Mouse (Mus musculus) G1E (cell line): ENCODE results near the gene Ier3.

Experiments used
- CTCF ChIP-seq: IDR thresholded peaks from 2 replicates; pipeline ENCODE4 v1.5.1; 2012; ENCODE audit warnings: low read depth, low read length, inconsistent platforms, mixed read lengths
- GATA1 ChIP-seq: IDR thresholded peaks from 2 replicates; pipeline ENCODE4 v1.6.1; 2012; ENCODE audit warnings: borderline replicate concordance, low read length, inconsistent platforms, mixed read lengths
- POLR2AphosphoS5 ChIP-seq: IDR thresholded peaks from 2 replicates; pipeline ENCODE4 v1.6.1; 2012; ENCODE audit warnings: low read depth, low read length, inconsistent platforms; ENCODE audit not compliant: insufficient replicate concordance
- TAL1 ChIP-seq: conservative IDR thresholded peaks from 2 replicates; pipeline ENCODE4 v1.6.1; 2012; ENCODE audit warnings: low read depth, low read length, inconsistent platforms, mixed read lengths

DNA sequence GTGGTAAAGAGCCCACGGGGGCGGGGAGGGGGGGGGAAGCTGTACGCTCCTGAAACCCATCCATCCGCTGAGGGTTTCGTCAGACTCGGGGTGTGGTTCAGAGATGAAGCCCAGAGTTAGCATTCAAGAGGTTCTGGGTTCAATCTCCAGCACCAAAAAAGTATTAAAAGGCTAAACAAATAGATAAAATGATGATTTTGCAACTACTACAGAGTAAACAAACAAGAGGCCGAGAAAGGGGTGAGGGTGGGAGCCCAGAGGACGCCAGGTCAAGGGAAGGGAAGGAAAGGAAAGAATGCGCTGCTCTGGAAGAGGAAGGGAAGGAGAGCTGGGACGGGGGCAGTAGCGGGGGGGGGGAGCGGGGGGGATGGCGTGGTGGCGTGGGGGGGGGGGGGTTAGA lies 4.8 kb upstream of the Ier3 start:
- no peak for TF ChIP-seq CTCF
- TF ChIP-seq POLR2AphosphoS5, result no peak
- TF ChIP-seq GATA1, result no peak
- TF ChIP-seq TAL1, result no peak
